Mouse (Mus musculus) CH12.LX (cell line): Measurements from ENCODE around the gene Ppp2r2c. TPM values are rescaled to one million over a fixed set of nuclear protein-coding genes. Genes with fewer than 3 reads are reported as not detected.

Source experiments
- DNase-seq: peaks from one replicate; pipeline ENCODE4 v3.0.0-alpha.2; 2013; ENCODE audit errors: extremely low read depth
- H3K27ac ChIP-seq: 2 replicates; pipeline ENCODE4 v1.5.1; 2012; ENCODE audit warnings: low read depth, mild to moderate bottlenecking, control low read depth, moderate library complexity; ENCODE audit not compliant: insufficient read depth
- H3K27me3 ChIP-seq: replicated peaks from 2 replicates; pipeline ENCODE3; 2012; ENCODE audit warnings: inconsistent platforms
- H3K36me3 ChIP-seq, 2 experiments: replicated peaks in 1 of 2; 2 replicates each; pipeline versions ENCODE3 to v1.6.1; 2012; ENCODE audit warnings: inconsistent platforms in 1 of 2, low read length in 1 of 2, mild to moderate bottlenecking in 1 of 2, mixed read lengths in 1 of 2, moderate library complexity in 1 of 2; ENCODE audit not compliant: control insufficient read depth in 1 of 2, insufficient read depth in 1 of 2
- H3K4me1 ChIP-seq, 2 experiments: 2 replicates each; pipeline ENCODE4 v1.6.1; 2012; ENCODE audit warnings: inconsistent platforms in 1 of 2, moderate library complexity in 1 of 2; ENCODE audit not compliant: insufficient read depth in 2 of 2, control insufficient read depth in 1 of 2
- H3K4me2 ChIP-seq: 2 replicates; pipeline ENCODE4 v1.6.1; 2012; ENCODE audit warnings: low read depth, mild to moderate bottlenecking, control low read depth; ENCODE audit not compliant: poor library complexity, insufficient read depth, severe bottlenecking
- H3K4me3 ChIP-seq, 3 experiments: fragments of 150-350 bp in 1 of 3; sonication (generic) in 1 of 3; replicated peaks in 1 of 3; 2 replicates each; pipeline versions ENCODE3 to v1.5.1; 2011 to 2012; ENCODE audit warnings: low read depth in 2 of 3, low read length in 2 of 3, mild to moderate bottlenecking in 2 of 3, moderate library complexity in 2 of 3, control low read depth in 1 of 3, improper control_type of control experiment in 1 of 3, inconsistent platforms in 1 of 3, mixed read lengths in 1 of 3; ENCODE audit not compliant: poor library complexity in 1 of 3
- H3K79me2 ChIP-seq: replicated peaks from 2 replicates; pipeline ENCODE4 v1.6.1; 2012; ENCODE audit warnings: mild to moderate bottlenecking, moderate library complexity; ENCODE audit not compliant: control insufficient read depth, poor library complexity, insufficient read depth, severe bottlenecking; ENCODE audit errors: extremely low read depth
- H3K9ac ChIP-seq: 2 replicates; pipeline ENCODE4 v1.6.1; 2012; ENCODE audit warnings: low read depth, mild to moderate bottlenecking, control low read depth, moderate library complexity; ENCODE audit not compliant: insufficient read depth
- H3K9me3 ChIP-seq: replicated peaks from 2 replicates; pipeline ENCODE3; 2012; ENCODE audit warnings: low read length, inconsistent platforms, mixed read lengths
- CHD2 ChIP-seq: IDR thresholded peaks from 2 replicates; pipeline ENCODE4 v1.6.1; 2011; ENCODE audit warnings: low read length, improper control_type of control experiment
- E2F4 ChIP-seq: IDR thresholded peaks from 2 replicates; pipeline ENCODE4 v1.6.1; 2011; ENCODE audit warnings: low read depth, low read length, improper control_type of control experiment; ENCODE audit not compliant: insufficient replicate concordance
- ELF1 ChIP-seq: IDR thresholded peaks from 2 replicates; pipeline ENCODE4 v1.6.1; 2014; ENCODE audit warnings: low read depth, mild to moderate bottlenecking, inconsistent platforms, low read length, improper control_type of control experiment
- EP300 ChIP-seq: IDR thresholded peaks from 2 replicates; pipeline ENCODE4 v1.6.1; 2011; ENCODE audit warnings: low read length, improper control_type of control experiment
- HCFC1 ChIP-seq: IDR thresholded peaks from 2 replicates; pipeline ENCODE4 v1.6.1; 2012; ENCODE audit warnings: low read depth, mild to moderate bottlenecking, inconsistent platforms, low read length, improper control_type of control experiment
- JUN ChIP-seq: IDR thresholded peaks from 2 replicates; pipeline ENCODE4 v1.6.1; 2011; ENCODE audit warnings: low read depth, mild to moderate bottlenecking, low read length, improper control_type of control experiment, moderate library complexity; ENCODE audit not compliant: insufficient read depth
- MAX ChIP-seq: IDR thresholded peaks from 2 replicates; pipeline ENCODE4 v1.6.1; 2011; ENCODE audit warnings: low read length, improper control_type of control experiment
- MAZ ChIP-seq: IDR thresholded peaks from 2 replicates; pipeline ENCODE4 v1.6.1; 2012; ENCODE audit warnings: low read depth, mild to moderate bottlenecking, inconsistent platforms, low read length, improper control_type of control experiment, moderate library complexity
- MYC ChIP-seq: IDR thresholded peaks from 2 replicates; pipeline ENCODE4 v1.6.1; 2011; ENCODE audit warnings: low read depth, mild to moderate bottlenecking, improper control_type of control experiment, low read length
- NRF1 ChIP-seq: IDR thresholded peaks from 2 replicates; pipeline ENCODE4 v1.6.1; 2014; ENCODE audit warnings: low read depth, mild to moderate bottlenecking, inconsistent platforms, low read length, improper control_type of control experiment, moderate library complexity
- PAX5 ChIP-seq: IDR thresholded peaks from 2 replicates; pipeline ENCODE4 v1.6.1; 2012; ENCODE audit warnings: low read length, inconsistent platforms, mixed read lengths
- POLR2A ChIP-seq: IDR thresholded peaks from 2 replicates; pipeline ENCODE4 v1.6.1; 2011; ENCODE audit warnings: low read depth, mild to moderate bottlenecking, improper control_type of control experiment, low read length
- POLR2AphosphoS2 ChIP-seq: IDR thresholded peaks from 2 replicates; pipeline ENCODE4 v1.6.1; 2011; ENCODE audit warnings: low read depth, low read length, improper control_type of control experiment
- RCOR1 ChIP-seq: conservative IDR thresholded peaks from 2 replicates; pipeline ENCODE4 v1.6.1; 2012; ENCODE audit warnings: low read depth, mild to moderate bottlenecking, inconsistent platforms, low read length, improper control_type of control experiment
- SIN3A ChIP-seq: IDR thresholded peaks from 2 replicates; pipeline ENCODE4 v1.6.1; 2012; ENCODE audit warnings: low read length, improper control_type of control experiment, inconsistent platforms
- SMC3 ChIP-seq: IDR thresholded peaks from 2 replicates; pipeline ENCODE4 v1.6.1; 2011; ENCODE audit warnings: low read depth, low read length, improper control_type of control experiment
- TBP ChIP-seq: conservative IDR thresholded peaks from 2 replicates; pipeline ENCODE4 v1.6.1; 2011; ENCODE audit warnings: low read depth, low read length, improper control_type of control experiment
- USF2 ChIP-seq: conservative IDR thresholded peaks from 2 replicates; pipeline ENCODE4 v1.6.1; 2011; ENCODE audit warnings: low read depth, low read length, improper control_type of control experiment
- dilution Hi-C: fragments of 300-500 bp; cut with MboI; formaldehyde crosslinking; loops from 2 replicates; pipeline ENCODE4 v1.14.3; 2020; ENCODE audit warnings: low sequenced_read_pairs; ENCODE audit not compliant: extremely low pct_unique_long_range_greater_than_20kb, extremely low pct_ligation_motif_present
- in situ Hi-C: fragments of 300-500 bp; cut with MboI; formaldehyde crosslinking; loops from 3 replicates; pipeline ENCODE4 v1.14.3; 2019; ENCODE audit warnings: low sequenced_read_pairs, low pct_ligation_motif_present, low pct_unique_long_range_greater_than_20kb, mixed read lengths
- polyA plus RNA-seq: library from polyadenylated mRNA; unstranded; fragments of >175 nt; gene quantifications from 2 replicates; pipeline ENCODE4 v1.2.1, GENCODE M21; 2012; ENCODE audit warnings: low read depth; ENCODE audit not compliant: insufficient read length
- total RNA-seq, 2 experiments: library from RNA; depleted of rRNA; stranded (reverse); fragments of 300-350 nt in 1 of 2; fragments of >200 nt in 1 of 2; gene quantifications; 2 replicates each; pipeline ENCODE4 v1.2.3; 2012 to 2014

The Ppp2r2c gene
- total and polyA plus RNA-seq, 3 experiments: 0.07 to 0.21 TPM; not detected in 1

DNA sequence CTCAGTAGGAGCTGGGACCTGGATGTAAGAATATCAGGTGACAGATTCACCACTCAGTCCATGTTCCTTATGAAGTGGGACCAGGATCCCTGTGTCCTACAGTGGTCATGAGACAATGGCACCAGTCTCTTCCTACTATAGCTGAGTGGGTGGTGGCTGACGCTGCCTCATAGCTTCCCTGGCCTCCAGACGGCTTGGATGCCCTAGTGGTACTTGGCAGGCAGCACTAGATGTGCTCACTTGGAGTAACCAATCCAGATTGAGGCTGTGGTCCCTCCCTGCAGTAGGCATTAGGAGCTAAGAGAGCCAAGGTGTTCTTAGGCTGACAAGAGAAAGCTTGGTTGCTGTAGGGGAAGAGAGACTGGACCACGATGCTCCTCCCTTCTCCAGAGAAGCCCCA is 61.1 kb downstream of the Ppp2r2c start:
- Histone ChIP-seq H3K9me3 (peaks cover 9% of the 10 kb centered on the region), H3K27me3 (peaks cover 30% of the 10 kb centered on the region), H3K4me2 (no peak overlapping the region), H3K4me1 (peaks cover 3 to 5% of the 10 kb centered on the region in 2 experiments; a peak in 2 of 4 replicates)
- no peak for DNase-seq
- TF ChIP-seq HCFC1 (no peak), POLR2A (no peak), TBP (no peak), ELF1 (no peak), SMC3 (no peak), E2F4 (no peak), POLR2AphosphoS2 (no peak), CHD2 (no peak), EP300 (no peak), MAX (no peak), PAX5 (no peak), USF2 (no peak), MYC (no peak), NRF1 (no peak)
- TF ChIP-seq, all 38 proteins: peak for 0
- H3K9ac ChIP-seq: no peak overlapping the region
- H3K4me3 ChIP-seq: no peak overlapping the region
- dilution Hi-C loops (no loop called here), in situ Hi-C loops (no loop called here)
- no peaks in the 10 kb centered on the region for H3K36me3 ChIP-seq
- H3K27ac ChIP-seq: no peak overlapping the region
- no peaks in the 10 kb centered on the region for H3K79me2 ChIP-seq

DNA sequence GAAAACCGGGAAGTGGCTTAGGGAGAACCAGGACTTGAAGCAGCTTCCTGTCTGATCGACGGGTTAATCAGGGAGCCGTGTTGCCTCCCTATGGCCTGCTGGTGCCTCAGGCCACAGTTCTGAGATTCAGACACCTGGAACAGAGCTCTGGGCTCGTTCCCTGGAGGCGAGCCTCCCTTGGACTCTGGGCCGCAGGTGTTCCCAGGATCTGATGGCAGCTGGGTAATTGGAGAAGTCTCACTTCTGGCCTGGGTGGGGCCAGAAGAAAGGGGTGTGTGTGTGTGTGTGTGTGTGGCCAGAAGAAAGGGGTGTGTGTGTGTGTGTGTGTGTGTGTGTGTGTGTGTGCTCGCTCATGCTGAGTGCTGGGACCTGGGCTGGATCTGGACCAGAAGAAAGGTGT is 65.1 kb downstream of the Ppp2r2c start:
- no peak overlapping the region for H3K27ac ChIP-seq
- H3K79me2 ChIP-seq: no peaks in the 10 kb centered on the region
- H3K4me1 ChIP-seq: no peaks in the 10 kb centered on the region
- in situ Hi-C loops (no loop called here), dilution Hi-C loops (no loop called here)
- no peak overlapping the region for H3K4me2 ChIP-seq
- H3K36me3 ChIP-seq: no peaks in the 10 kb centered on the region
- H3K4me3 ChIP-seq: no peak overlapping the region
- H3K9me3 ChIP-seq: peaks cover 9% of the 10 kb centered on the region
- no peak overlapping the region for H3K9ac ChIP-seq
- no peak for DNase-seq
- H3K27me3 ChIP-seq: peaks cover 56% of the 10 kb centered on the region
- TF ChIP-seq SIN3A (no peak), JUN (no peak), MAZ (no peak), RCOR1 (no peak)
